Mouse (Mus musculus) thymus, adult 2 months (tissue): ENCODE results near the gene Ccnj. TPM values are rescaled to one million over a fixed set of nuclear protein-coding genes. Genes with fewer than 3 reads are reported as not detected.

Source experiments
- DNase-seq: peaks from one replicate; pipeline ENCODE4 v3.0.0; 2021
- H3K27ac ChIP-seq: fragments of 200-500 bp; 2 replicates; pipeline ENCODE4 v1.5.1; 2012; ENCODE audit warnings: low read length, control low read depth; ENCODE audit not compliant: control insufficient read depth, insufficient read depth
- H3K27me3 ChIP-seq: fragments of 200-500 bp; 2 replicates; pipeline ENCODE4 v1.6.1; 2012; ENCODE audit warnings: mild to moderate bottlenecking, low read length, moderate library complexity, mixed read lengths; ENCODE audit not compliant: control insufficient read depth, insufficient read depth
- H3K36me3 ChIP-seq: fragments of 200-500 bp; 2 replicates; pipeline ENCODE4 v1.6.1; 2012; ENCODE audit warnings: mild to moderate bottlenecking, low read length, moderate library complexity; ENCODE audit not compliant: control insufficient read depth, insufficient read depth
- H3K4me1 ChIP-seq: fragments of 200-500 bp; replicated peaks from 2 replicates; pipeline ENCODE4 v1.6.1; 2012; ENCODE audit warnings: low read length; ENCODE audit not compliant: control insufficient read depth, insufficient read depth
- H3K4me3 ChIP-seq: fragments of 200-500 bp; 2 replicates; pipeline ENCODE4 v1.5.1; 2012; ENCODE audit warnings: mild to moderate bottlenecking, low read length, control low read depth, moderate library complexity; ENCODE audit not compliant: control insufficient read depth, insufficient read depth
- CTCF ChIP-seq: fragments of 200-500 bp; IDR thresholded peaks from 2 replicates; pipeline ENCODE4 v1.5.1; 2012; ENCODE audit warnings: mild to moderate bottlenecking, control low read depth, low read length, moderate library complexity, borderline replicate concordance; ENCODE audit not compliant: control insufficient read depth, poor library complexity, insufficient read depth; ENCODE audit errors: extremely low read depth
- POLR2A ChIP-seq: fragments of 200-500 bp; IDR thresholded peaks from 2 replicates; pipeline ENCODE4 v1.6.1; 2012; ENCODE audit warnings: mild to moderate bottlenecking, low read length, control low read depth, moderate library complexity; ENCODE audit not compliant: control insufficient read depth, poor library complexity, insufficient read depth; ENCODE audit errors: extremely low read depth
- WGBS: fragments of 180-500 bp; shearing (Covaris S2); methylation state at CpG from one replicate; pipeline ENCODE4 v1.1.7; 2018; 5-methylcytosine and 5-hydroxymethylcytosine counted together
- polyA plus RNA-seq: library from polyadenylated mRNA; depleted of rRNA; stranded (reverse); fragments of >200 nt; gene quantifications from 2 replicates; pipeline ENCODE4 v1.2.3, GENCODE M21; 2012

Gene Ccnj
- polyA plus RNA-seq, 1 experiment: 17.6 TPM

DNA sequence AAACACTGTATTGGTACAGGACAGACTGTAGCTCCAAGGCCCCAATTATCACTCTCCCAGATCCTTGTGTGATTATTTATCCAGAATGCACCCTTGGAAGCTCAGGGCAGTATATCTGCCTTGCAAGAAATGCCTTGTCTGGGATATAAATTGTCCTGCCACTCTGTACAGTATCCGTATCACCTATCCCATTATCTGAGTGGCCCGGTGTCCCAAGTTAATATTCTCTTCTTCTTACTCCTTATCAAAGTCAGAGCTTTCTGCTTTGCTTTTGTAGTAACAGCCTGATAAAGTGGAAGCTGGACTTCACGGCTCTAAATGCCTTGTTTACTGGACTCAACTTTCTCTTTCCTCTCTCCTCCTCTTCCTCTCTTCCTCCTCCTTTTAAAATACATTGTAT, 18.3 kb upstream of the Ccnj start:
- Histone ChIP-seq H3K36me3 (no peaks in the 10 kb centered on the region), H3K27ac (no peak overlapping the region), H3K4me1 (peaks cover 15% of the 10 kb centered on the region), H3K4me3 (no peak overlapping the region), H3K27me3 (no peaks in the 10 kb centered on the region)
- TF ChIP-seq POLR2A: no peak
- no peak for TF ChIP-seq CTCF
- 69% methylated on average over 3 of the region's 3 CpGs for WGBS
- DNase-seq: no peak

DNA sequence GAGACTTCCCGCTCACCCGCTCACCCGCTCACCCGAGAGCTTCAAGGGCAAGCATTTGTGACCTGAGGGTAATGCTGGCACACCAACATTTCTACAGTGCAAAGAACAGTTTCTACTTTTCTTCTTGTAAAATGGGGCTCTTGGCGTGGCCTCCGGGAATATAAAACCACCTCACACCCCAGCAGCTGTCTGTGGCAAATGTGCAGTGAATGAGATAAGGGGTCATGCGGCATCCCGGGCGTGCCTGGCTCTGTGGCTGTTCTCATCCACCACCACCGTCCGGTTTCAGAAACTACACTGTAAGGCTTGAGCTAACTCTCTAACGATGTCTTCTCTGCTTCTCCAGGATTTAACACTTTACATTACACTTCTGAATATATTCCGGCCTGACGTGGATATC, 17.7 kb upstream of the Ccnj start:
- H3K27ac ChIP-seq: peak overlapping the region; percentile 32; the same call in 1 of the 2 replicates
- no peaks in the 10 kb centered on the region for H3K36me3 ChIP-seq
- no peaks in the 10 kb centered on the region for H3K27me3 ChIP-seq
- no peak overlapping the region for H3K4me3 ChIP-seq
- no peak for TF ChIP-seq CTCF
- WGBS: 23% methylated on average over 14 of the region's 14 CpGs
- H3K4me1 ChIP-seq: peaks cover 15% of the 10 kb centered on the region
- DNase-seq: no peak

DNA sequence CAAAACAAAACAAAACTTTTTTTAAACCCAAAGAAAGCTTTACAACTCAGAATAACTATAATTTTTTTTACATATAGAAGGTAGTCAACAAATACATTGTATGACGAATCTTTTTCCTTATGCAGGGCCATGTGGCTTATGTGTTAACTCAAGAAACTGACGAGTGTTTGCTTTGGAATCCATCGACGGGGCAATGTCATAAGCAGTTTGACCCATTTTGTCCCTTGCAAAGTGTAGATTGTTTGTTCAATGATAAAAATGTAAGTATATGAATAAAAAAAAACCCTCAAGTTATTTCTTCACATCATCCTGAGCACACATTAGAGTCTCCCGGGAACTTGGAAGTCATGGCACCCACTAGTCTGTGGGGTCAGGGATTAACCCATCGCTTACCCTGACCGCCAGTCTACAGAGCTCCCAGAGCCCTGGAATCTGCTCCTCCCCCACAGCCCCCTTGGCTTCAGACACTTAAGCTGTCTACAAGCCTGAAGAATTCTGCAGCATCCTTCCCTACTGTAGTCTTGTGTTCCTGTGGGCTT, 15.4 kb upstream of the Ccnj start:
- TF ChIP-seq POLR2A (no peak), CTCF (no peak)
- Histone ChIP-seq H3K27ac (no peak overlapping the region), H3K36me3 (no peaks in the 10 kb centered on the region), H3K27me3 (no peaks in the 10 kb centered on the region), H3K4me1 (peaks cover 7% of the 10 kb centered on the region), H3K4me3 (no peak overlapping the region)
- WGBS: 95% methylated on average over 7 of the region's 7 CpGs
- no peak for DNase-seq

DNA sequence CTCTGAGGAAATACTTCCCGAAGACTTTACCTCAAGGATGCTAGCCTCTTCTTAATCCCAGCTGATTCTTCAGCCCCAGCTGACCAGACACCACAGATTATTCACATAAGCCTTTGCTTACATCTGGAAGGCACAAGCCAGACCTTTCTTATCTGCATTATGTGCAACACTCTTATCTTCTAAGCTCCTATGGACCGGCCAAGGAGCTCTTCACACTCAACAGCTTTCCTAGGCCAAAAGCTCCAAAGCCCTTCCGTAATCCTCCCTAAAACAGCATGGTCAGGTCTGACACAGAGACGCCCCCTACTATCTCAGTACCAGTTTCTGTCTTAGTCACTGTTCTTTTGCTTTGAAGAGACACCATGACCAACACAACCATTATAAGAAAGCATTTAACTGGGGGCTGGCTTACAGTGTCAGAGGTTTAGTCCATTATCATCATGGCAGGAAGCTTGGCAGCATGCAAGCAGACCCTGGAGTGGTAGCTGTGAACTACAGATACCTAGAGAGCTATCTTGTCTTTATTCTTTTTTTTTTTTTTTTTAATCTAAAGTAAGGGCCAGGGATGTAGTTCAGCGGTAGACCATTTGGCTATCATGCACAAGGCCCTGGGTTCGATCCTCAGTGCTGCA, 13.1 kb upstream of the Ccnj start:
- no peak for DNase-seq
- Histone ChIP-seq H3K4me3 (no peak overlapping the region), H3K27ac (no peak overlapping the region), H3K27me3 (no peaks in the 10 kb centered on the region), H3K4me1 (peaks cover 7% of the 10 kb centered on the region), H3K36me3 (no peaks in the 10 kb centered on the region)
- TF ChIP-seq POLR2A (no peak), CTCF (no peak)
- WGBS: 87% methylated on average over 6 of the region's 6 CpGs

DNA sequence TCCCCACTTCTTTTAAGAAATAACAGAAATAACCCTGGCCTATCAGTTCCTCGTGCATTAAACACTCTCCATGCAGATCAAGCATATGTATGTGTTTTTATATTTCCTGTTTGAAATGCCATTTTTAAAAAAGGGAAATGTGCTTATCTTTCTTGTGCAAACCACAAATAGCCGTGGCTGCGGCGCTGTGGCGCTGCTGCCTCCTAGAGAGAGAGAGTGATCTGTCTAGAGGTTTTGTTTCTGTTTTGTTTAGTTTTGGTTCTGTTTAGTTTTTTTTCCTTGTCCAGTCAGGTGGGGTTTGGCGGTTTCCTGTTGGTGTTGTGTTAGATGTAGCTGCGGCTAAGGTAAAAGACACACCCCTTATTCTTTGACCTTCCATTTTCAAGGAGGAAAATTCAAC, 12.3 kb upstream of the Ccnj start:
- H3K4me1 ChIP-seq: 0 out of 2 replicates have a peak, but pooled peaks cover 2% of the 10 kb centered on the region
- no peaks in the 10 kb centered on the region for H3K36me3 ChIP-seq
- H3K4me3 ChIP-seq: no peak overlapping the region
- 2% methylated on average over 7 of the region's 7 CpGs for WGBS
- TF ChIP-seq CTCF (no peak), POLR2A (no peak)
- no peaks in the 10 kb centered on the region for H3K27me3 ChIP-seq
- DNase-seq: peak; percentile 25
- H3K27ac ChIP-seq: no peak overlapping the region

DNA sequence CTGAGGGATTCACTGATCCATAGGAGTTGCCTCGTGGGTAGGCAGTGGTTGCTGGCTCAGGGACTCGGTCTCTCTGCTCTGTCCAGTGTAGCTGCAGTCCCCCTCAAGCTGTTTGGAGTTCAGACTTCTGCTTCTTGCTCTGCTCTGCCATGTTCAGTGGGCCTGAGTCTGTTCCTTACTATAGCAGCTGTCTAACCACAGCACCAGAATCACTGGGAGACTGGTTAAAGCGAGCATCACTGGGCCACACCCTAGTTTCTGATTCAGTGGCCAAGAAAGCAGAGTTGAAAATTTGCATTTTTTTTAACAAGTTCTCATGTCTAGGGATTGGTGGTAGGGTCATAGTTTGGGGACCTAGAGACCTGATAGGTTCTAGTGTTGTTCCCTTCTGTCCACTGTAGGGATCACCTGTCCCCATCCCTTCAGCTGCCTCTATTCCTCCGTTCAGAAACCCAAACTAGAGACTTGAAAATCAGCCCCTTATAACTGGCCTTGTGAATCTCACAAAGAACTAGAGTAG, 9.7 kb upstream of the Ccnj start:
- H3K4me1 ChIP-seq: 0 out of 2 replicates have a peak, but pooled peaks cover 2% of the 10 kb centered on the region
- H3K4me3 ChIP-seq: no peak overlapping the region
- no peak for TF ChIP-seq POLR2A
- no peak for TF ChIP-seq CTCF
- WGBS: 43% methylated on average over 4 of the region's 4 CpGs
- no peaks in the 10 kb centered on the region for H3K36me3 ChIP-seq
- H3K27ac ChIP-seq: no peak overlapping the region
- no peaks in the 10 kb centered on the region for H3K27me3 ChIP-seq
- DNase-seq: no peak
